Mouse (Mus musculus): ENCODE results near the gene Col25a1.

Gene Col25a1

DNA sequence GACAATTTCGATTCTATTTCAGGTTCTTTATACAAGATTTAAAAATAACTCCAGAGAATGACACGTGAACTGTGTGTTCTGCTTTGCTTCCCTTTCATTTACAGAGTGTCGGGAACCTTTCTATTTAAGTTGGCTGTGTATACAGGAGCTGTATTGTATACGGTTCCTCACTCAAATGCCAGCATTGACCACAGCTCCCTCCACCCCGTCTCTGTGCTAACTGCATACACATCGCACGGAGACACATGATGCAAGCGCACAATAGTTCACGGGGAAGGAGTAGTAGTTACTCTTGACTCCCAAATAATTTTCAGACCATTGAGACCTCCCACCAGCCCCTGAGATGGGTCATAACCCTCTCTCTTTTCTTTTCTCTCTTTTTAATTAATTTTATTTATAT lies 197.6 kb downstream of the Col25a1 start:
- no peak for DNase-seq

- DNase-seq, result no peak
Measured at GRCm38 (mm10) chr3:130329833-130330555, 198.7 kb downstream of the Col25a1 start.

GRCm38 (mm10) chr3:130330556-130330950 lies 199.3 kb downstream of the Col25a1 start:
- no peak for DNase-seq

DNA sequence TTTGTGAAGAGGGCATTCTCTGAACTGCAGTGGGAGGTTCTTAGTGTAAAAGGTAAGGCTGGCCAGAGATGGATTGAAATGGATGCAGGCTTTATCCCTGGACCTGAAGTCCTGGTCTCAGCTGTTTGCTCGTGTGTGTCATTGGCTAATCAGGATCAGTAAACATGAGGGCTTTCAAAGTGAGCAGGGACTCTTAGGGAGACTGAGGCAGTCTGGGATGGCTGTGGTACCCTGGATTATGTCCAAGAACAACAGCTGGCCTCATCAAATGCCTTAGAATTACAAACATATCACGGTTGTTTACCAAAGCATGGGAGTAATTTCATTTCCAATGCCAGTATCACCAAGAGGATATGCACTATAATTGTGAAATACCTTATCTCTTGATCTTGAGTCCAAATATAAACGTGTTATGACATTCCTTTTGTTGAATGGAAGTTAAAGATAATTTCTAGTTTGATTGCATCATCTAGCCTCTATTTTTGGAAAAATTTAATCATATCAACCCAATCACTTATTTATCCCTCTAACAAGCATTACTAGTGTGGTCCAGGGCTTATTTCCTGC lies 201.1 kb downstream of the Col25a1 start:
- DNase-seq, result no peak

GRCm38 (mm10) chr3:130337857-130338256 lies 206.6 kb downstream of the Col25a1 start:
- DNase-seq, result peak; percentile 41 to 52

GRCm38 (mm10) chr3:130338371-130338770 lies 207.1 kb downstream of the Col25a1 start:
- no peak for DNase-seq

DNA sequence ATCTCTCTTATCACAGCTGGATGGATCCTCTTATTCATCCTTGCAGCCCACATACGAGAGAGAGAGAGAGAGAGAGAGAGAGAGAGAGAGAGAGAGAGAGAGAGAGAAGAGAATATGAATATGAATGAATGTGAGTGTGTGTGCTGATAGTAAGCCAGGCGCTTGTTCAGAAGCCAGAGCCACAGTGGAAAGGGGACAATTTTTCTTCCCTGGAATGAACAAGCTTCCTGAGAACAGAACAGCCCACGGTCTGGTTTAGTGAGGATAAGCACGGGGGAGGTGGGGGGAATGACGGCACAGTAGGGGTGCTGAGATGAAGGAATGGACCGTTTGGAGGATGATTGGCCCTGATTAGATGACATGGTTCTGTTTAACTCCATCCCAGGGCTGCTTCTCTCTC lies 218.9 kb downstream of the Col25a1 start:
- DNase-seq, result no peak

- no peak for DNase-seq
Measured at GRCm38 (mm10) chr3:130354399-130355039, 223.2 kb downstream of the Col25a1 start.

GRCm38 (mm10) chr3:130356575-130357173 lies 225.4 kb downstream of the Col25a1 start:
- DNase-seq, result peak; percentile 13 to 20

DNA sequence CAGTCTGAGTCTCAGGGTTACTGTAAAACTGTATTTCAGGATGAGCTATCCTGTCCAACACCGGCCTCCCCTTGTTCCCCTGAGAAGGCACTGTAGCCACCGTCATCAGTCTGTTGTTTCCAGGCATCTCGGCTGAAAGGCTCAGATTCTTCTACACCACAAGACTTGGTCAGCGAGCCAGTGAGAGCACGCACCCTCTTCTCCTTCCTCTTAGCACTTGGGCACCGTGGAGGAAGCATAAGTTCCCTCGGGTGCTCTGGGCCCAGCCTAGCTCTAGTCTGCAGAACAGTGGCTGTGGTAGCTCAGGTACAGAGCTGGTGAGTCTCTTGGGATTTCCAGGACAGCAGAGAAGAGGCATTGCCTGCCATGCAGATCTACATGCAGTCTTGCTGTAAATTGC lies 229.5 kb downstream of the Col25a1 start:
- no peak for DNase-seq

GRCm38 (mm10) chr3:130361922-130362321 lies 230.6 kb downstream of the Col25a1 start:
- no peak for DNase-seq

- no peak for DNase-seq
Measured at GRCm38 (mm10) chr3:130362797-130363367, 231.6 kb downstream of the Col25a1 start.

DNA sequence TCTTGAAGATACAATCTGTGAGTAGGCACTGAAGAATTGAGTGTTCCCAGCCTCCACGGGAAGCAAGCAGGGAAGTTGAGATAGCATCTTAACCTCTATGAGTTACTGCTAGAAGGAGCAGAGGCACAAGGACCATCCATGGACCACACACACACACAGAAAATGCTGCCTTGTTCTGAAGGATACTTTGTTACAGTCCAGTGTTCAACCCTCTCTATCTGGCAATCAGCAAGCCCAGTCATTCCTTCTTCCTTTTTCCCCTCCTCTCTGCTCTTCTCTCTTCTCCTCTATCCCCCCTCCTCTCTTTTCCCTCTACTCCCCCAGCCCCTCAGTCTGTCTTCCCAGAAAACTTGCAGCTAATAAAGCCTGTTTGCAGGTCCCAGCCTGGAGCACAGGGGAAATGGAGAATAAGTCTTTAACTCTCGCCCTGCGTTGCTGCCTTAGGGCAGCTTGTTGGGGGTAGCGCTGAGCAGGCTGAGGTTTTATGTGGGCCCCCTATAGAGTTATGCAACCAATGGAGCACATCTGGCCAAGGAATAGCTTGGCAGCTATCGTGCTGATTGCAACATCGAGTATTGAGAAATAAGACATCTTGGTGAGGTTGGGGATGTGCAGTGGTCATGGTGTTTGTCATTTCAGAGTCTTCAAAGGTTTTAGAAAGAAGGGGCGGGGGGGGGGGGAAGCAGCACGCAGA lies 235.8 kb downstream of the Col25a1 start:
- DNase-seq, result no peak

- DNase-seq, result no peak
Measured at GRCm38 (mm10) chr3:130368352-130368751, 237.1 kb downstream of the Col25a1 start.

GRCm38 (mm10) chr3:130369113-130369512 lies 237.8 kb downstream of the Col25a1 start:
- no peak for DNase-seq

DNA sequence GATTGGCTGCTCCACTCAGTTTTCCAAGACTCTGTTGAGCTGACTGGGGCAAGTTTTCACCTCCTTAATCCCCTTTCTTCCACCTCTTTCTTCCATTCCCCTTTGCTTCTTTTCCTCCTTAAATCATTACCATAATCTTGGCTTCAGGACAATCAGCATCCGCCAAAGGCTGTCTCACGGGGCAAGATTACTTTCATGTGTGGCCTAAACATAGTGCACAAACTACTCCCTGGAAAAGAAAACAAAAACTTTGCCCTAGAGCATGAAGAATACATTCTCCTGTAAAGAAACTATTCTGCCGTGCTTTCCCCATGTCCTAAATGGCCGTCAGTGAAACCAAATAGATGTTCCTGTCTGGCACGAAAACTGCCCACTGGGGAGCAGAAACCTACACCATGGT lies 238.9 kb downstream of the Col25a1 start:
- DNase-seq, result no peak

DNA sequence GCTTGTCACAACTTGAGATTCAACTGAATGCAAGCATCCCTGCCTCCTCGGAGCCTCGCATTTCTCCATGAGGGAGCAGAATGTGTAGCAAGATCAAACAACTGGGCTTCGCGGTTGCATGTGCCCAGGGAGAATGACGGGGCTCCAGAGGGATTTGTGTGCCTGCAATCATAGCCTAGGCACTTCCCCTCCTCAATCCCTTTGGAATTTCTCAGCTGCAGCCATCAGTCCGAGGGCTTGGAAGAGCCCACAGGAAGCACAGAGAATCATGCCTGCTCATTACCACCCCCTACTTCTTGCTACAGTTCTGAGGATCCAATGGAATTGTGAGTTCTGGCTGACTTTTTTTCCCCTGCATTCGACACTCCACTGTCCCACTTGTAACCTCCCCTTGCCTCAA lies 241.8 kb downstream of the Col25a1 start:
- no peak for DNase-seq

- DNase-seq, result no peak
Measured at GRCm38 (mm10) chr3:130374620-130375341, 243.5 kb downstream of the Col25a1 start.

DNA sequence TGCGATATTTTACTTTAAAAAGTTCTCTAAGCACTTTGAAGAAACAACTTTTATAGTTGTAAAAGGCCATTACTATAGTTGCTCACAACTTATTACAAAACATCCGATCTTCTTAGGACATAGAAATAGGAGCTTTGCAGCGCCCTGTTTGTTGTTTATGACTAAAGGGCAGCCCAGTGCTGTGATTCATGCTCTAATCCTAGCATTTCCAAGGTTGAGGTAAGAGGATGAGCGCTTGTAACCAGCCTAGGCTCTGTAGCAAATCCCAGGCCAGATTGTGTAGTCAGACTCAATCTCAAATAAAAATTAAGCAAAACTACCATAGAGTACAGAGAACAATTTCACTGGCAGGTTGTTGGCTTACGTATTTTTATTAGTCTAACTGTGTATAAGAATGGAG lies 246.5 kb downstream of the Col25a1 start:
- no peak for DNase-seq

DNA sequence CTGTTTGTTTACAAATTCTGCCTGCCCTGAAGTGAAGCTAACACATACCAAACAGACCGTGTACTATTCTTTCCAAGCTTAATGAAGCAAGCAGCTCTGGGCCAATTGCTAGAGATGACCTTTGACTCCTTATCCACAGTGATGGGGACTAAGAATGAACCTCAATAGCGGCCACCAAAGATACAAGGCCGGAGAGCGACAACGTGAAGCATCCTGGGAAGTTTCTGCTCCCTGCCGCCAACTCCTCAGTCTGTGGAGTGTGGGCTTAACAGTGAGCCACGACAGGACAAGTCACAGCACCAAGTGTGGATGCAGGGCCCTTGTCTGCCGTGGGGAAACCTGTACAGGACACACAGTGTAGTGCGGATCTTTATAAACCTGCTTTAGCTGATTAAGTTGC lies 247.3 kb downstream of the Col25a1 start:
- DNase-seq, result no peak

DNA sequence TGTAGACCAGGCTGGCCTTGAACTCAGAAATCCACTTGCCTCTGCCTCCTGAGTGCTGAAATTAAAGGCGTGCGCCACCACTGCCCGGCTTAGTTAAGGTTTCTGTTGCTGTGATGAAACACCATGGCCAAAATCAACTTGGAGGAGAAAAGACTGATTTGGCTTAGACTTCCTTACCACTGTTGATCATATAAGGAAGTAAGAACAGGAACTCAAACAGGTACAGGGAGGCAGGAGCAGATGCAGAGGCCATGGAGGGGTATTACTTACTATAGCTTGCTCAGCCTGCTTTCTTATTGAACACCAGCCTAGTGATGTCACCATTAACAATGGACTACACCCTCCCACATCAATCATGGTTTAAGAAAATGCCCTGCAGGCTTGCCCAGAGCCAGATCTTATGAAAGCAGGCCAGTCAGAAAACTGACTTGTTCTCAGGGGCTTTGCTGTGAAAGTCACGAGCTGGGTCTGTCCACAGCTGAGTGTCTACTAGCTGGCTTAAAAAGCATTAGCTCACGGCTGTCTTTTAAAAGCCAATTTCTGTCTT lies 249.1 kb downstream of the Col25a1 start:
- DNase-seq, result no peak

- no peak for DNase-seq
Measured at GRCm38 (mm10) chr3:130381691-130382090, 250.4 kb downstream of the Col25a1 start.

Measured in cerebellum, postnatal 10 days (tissue).